Mouse (Mus musculus): Measurements from ENCODE around the gene Dusp19.

Dusp19 gene

GRCm38 (mm10) chr2:80616854-80617737 is at the start of gene Dusp19, which contains the start of gene Nup35:
TSS of gene Dusp19 (plus strand) at chr2:80617045.
TSS of gene Nup35 (plus strand) at chr2:80617236.
- peak; percentile 99 for DNase-seq (ENCODE audit: low spot score)

GRCm38 (mm10) chr2:80567411-80567810 is 49.4 kb upstream of the Dusp19 start:
- DNase-seq (ENCODE audit: low spot score) = no peak

DNA sequence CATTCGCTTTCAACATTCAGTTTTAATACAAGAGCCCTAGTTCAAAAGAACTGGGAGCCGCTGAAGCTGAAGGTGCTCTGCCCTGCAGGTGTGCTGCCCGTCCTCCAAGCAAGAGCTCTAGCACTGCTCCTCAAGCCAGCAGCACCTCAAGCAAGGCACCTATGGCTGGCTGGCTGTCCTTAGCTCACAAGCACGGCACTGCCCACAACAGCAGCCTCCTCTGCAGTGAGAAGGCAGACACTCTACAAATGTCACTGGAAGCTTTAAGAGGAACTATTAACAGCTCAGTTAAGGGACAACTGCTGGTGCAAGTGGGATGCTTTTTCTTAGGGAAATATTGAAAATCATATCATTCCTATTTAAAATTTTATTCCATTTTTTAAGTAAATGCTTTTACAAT is 46.2 kb upstream of the Dusp19 start:
- DNase-seq (ENCODE audit: low spot score) = no peak

DNA sequence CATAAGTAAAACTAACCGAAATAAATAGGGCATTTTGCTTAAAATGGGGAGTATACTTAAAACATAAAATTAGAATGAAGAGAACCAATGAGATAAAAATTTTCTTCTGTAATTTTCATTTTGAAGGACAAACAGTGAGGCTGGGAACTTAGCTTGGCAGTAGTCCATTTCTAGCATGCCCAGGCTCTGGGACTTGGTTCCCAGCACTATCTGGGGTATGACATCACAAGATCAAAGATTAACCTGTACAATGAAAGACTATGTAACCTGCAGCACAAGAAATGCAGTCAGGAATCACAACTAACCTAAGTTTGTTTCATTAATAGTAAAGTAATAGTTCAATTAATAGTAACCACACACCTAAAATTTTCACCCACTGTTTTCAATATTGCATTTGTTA is 39.6 kb upstream of the Dusp19 start:
- no peak for DNase-seq (ENCODE audit: low spot score)

DNA sequence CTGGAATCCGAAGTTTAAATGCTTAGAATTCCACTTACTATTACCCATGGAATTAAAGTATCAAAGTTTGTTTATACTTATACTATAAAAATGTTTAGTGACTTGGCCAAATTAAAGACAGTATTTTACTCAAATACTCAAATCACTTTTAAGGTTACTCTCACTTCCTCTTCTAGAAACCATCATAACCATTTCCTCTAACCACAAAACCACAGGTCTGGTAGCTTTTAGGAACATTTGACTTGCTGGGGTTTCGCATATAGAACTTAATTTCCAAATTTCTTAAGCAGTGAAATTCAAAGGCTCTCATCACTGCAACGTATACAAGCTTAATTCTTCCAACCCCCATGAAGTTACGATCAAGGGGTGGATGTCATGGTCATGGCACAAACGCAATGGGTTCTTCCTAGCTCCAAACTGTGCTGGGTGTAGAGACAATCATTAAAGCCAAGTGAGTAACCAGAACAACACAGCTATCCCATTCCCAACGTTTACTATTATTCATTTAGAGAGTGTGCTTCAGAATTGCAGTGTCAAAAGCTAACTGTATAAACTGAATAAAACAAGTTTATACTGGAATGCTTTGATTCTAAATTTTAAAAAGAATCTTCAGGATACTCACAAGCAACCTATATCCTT is 37.5 kb upstream of the Dusp19 start:
- no peak for DNase-seq (ENCODE audit: low spot score)

- DNase-seq (ENCODE audit: low spot score) = no peak
These were observed 36.4 kb upstream of the Dusp19 start for GRCm38 (mm10) chr2:80580311-80580961.

DNA sequence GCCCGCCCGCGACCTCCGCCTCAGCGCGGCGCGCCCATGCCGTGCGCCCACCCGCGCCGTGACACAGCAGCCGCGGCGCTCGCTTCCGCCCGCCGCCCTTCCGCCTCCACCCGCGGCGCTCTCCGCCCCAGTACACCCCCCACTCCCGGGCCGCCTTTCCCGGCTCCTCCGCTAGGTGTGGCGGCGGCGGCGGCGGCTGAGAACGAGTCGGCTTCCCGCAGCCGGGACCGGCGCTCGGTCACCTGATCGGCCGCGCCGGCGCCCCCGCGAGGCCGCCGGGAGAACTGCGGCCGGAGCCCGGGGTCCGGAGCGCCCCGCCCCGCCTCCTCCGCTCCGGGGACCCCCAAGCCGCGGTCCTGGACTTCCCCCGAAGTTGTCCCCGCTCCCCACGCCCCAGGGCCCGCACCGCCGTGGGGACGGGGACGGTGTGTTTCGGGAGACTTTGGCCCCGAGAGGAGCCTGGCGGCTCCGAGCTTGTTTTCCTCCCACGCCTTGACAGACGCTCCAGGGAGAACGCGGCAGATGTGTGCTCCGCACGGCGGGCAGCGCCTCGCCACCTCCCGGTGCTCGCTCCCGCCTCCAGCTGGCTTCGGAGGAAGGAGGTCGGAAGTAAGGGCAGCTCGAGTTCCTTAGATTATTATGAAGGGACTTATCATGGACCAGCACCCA is 35.7 kb upstream of the Dusp19 start, which contains the start of gene Nckap1:
Nckap1 (minus strand) TSS at position 338 of the 669 bp plus-strand sequence.
- peak; percentile 56 for DNase-seq (ENCODE audit: low spot score)

DNA sequence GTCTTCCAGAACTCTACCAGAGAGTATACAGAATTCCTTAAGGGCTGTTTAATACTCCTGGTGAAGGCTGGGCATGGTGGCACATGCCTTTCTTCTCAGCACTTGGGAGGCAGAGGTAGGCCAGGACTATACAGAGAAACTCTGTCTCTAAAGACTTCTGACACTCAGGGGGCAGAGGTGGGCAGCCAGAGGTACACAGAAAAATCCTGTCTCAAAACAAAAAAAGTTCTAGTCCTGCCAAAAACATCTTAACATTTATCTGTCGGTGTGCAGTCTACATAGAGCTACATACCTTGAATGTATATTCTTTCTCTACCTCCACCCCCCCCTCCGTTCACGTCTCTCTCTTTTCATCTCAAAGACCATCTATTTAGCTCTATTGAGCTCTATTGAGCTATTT is 34.5 kb upstream of the Dusp19 start:
- DNase-seq (ENCODE audit: low spot score) = no peak

DNA sequence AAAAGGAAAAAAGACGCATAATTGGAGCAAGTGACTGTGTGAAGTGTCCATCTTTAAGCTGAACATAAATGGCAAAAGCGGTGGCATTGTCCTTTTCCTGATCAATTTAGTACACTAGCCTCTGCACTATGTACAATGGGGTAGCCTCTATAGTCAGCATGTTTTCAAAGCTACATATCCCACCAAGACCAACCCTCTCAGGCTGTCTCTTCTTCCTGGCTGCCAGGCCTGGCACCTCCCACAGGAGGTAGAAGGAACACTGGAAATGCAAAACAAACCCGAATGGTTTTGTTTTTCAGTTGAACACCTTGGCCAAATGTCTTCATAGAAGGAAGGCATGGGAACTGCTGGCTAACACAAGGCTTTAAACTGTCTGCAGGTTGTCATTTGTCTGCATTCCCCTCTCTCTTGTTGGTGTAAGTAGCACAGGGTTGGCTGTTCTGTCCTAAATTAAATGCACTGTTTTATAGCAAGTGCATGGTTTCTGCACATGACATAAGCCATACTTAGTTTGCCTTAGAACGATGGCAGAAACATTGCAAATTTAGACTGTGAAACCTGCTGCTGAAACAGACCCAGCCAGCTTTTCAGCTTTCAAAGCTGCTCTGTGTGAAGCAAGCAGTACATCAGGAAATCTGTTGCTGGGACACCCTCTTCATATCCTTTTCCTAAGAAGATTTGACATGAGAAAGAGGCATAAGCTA is 22.5 kb upstream of the Dusp19 start:
- no peak for DNase-seq (ENCODE audit: low spot score)

DNA sequence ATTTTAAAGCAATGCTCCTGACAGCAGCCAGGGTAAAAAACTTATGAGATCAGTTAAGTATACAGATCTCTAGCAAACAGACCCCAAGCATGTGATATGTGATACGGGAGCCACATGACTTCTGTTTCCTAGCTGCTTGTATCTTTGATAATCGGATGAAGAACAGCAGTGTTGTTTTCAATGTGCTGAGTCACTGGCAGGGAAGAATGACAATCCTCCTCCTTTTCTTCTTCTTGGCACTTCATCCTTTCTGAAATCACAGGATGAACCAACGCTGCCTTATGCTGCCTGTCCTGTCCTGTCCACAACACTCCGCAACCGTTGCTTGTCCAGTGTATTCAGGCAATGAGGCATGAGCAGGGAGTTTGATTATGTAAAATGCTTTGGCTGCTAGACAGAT is 19.9 kb upstream of the Dusp19 start:
- DNase-seq (ENCODE audit: low spot score) = no peak

DNA sequence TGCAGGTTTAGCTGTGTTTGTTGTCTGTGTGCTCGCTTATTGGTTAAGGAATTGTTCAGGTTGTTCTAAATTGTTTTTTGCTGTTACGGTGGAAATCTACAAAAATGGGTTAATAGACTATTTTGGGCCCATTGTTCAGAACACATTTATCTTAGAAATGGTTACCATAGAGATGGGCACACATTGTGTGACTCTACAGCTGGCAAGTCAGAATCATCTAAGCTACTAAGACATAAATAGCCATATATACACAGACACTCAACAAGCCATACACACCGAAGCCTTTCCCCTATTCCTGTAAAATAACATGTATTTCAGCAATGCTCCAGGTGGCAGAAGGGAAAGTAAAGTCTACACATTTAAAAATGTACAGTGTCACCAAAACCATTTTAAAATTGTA is 17.0 kb upstream of the Dusp19 start:
- DNase-seq (ENCODE audit: low spot score) = no peak

DNA sequence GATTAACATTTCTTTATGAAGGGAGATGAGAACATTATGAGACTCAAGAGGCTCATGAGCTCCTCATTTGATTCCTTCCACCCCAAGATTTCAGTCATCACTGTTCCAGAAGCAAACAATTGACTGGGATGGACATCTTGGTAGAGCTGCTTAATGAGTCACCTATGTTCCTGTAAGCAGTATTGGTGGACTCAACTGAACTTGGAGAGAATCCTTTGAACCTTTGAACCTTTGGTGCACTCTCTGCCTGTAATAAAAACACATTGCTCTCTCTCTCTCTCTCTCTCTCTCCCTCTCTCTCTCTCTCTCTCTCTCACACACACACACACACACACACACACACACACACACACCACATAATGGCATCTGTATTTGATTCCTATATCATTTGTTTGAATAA is 16.2 kb upstream of the Dusp19 start:
- no peak for DNase-seq (ENCODE audit: low spot score)

GRCm38 (mm10) chr2:80602756-80603155 is 14.1 kb upstream of the Dusp19 start:
- DNase-seq (ENCODE audit: low spot score) = no peak

DNA sequence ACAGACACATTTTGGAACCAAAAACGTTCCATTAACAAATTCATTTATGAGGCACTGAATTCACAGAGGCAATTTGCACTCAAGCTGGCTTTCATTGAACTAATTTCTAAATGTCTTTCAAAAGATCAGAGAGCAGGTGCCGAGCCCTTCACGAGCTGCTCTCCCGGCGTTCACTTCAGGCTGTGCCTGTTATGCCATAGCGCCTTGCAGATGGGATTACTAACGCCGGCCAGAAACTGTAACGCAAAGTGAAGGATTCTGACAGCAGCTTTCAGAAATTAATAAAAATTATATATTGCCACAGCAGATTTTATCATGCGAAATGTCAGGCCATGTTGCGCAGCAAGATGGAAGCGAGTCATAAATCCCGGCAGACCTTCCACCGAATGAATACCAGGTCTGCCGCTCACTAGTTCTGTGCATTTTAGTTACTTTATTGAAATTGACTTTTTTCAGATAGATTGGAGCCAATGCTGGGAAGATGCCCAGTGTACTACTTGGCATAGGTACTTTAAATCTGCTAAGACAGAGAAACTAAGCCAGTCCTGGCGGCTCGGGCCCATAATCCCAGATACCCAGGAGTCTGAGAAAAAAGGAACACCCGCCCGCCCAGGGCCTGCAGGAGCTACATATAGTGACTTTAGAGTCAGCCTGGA is 12.9 kb upstream of the Dusp19 start:
- DNase-seq (ENCODE audit: low spot score) = no peak

DNA sequence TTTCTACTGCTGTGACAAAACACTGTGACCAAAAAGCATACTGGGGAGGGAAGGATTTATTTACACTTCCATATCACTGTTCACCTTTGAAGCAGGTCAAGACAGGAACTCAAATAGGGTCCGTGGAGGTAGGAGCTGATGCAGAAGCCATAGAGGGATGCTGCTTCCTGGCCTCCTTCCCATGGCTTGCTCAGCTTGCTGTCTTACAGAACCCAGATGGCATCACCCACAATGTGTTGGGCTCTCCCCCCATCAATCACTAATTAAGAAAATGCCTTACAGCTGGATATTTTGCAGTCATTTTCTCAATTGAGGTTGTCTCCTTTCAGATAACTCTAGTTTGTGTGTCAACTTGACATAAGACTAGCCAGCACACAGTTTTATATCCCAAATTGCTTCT is 4.6 kb upstream of the Dusp19 start:
- no peak for DNase-seq (ENCODE audit: low spot score)

- peak; percentile 63 for DNase-seq (ENCODE audit: low spot score)
These were observed 4.0 kb upstream of the Dusp19 start for GRCm38 (mm10) chr2:80612796-80613195.

- no peak for DNase-seq (ENCODE audit: low spot score)
These were observed 2.1 kb downstream of the Dusp19 start for GRCm38 (mm10) chr2:80618991-80619390.

DNA sequence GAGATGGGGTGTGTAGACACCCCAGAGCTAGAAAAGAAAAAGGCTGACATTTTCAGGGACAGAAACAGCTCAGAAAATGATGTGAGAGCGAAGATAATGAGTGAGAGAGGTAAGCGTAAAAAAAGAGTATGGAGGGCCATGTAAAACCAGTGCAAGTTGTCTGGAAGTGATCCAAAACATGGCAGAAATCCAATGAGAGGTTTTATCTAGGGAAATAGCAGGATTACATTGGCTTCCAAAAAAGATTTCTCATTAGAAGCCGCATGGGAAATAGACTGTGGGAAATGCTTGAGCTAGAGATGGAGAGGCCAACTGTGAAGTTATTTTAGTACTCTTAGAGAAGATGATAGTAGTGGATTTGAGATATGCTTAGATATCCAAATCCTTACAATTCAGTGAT is 5.1 kb downstream of the Dusp19 start:
- no peak for DNase-seq (ENCODE audit: low spot score)

DNA sequence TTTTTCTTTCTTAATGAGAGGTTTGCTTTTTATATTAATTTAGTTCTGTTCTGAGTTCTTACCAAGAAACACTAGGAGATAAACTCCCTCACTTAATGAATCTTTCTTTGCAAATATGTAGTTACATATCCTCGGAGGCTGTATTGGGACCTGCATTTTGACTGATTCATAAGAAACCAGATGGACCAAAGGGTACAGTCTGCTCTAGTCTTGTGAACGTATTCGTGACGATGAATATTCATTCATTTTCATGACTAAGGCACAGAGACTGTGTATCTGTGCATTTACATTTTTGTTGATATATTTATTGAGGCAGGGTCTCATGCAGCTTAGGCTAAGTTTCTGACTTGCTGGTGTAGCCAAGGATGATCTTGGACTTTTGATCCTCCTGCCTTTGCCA is 7.7 kb downstream of the Dusp19 start:
- no peak for DNase-seq (ENCODE audit: low spot score)

DNA sequence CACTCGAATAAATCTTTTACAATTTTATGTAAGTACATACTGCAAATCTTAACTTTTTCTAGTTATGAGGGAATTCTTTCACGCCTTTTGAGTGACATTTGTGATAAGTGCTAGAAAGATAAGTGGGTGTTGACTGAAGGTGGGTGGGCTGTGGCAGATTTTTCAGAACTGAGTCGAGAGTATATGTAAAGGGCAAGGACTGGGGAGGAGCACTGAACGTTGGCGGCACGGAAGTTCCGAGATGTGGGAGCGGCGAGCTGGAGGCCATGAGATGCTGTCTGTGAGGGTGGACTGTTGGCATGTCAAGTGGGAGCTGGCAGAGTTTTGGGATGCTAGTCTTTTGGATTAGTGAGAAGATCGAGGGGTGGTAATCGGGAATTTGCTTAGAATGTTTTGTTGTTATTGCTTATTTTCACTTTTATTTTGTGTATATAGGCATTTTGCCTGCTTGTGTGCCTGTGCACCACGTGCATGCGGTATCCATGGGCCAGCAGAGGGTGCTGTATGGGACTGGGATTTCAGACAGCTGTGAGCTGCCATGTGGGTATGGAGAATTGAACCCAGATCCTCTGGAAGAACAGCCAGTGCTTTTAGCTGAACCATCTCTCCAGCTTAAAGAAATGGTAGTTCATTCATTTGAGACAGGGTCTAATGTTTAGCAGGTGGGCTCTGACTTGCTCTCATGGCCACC is 15.6 kb downstream of the Dusp19 start:
- no peak for DNase-seq (ENCODE audit: low spot score)

Measured in layer of hippocampus, adult 9-10 months (tissue).